Mouse (Mus musculus): ENCODE data around the gene Ist1. TPM values are rescaled to one million over a fixed set of nuclear protein-coding genes. Genes with fewer than 3 reads are reported as not detected.
A peak's percentile ranks its signal among the peaks of the same experiment; 100 is the strongest.

Ist1 gene
- polyA plus RNA-seq, 1 experiment from 2014 or later: 104 TPM

- POLR2A ChIA-PET: interaction anchor here (1.3 to 1.4 kb wide), 3 partner anchors 15 to 45 kb away, joined by 3 to 7 read pairs (median 4); no protein-coding TSS in a partner anchor
- DNase-seq (ENCODE audit: low read depth, low spot score) (no peak), ATAC-seq (peak; percentile 68)
- CTCF ChIA-PET: interaction anchor here (0.5 to 3.2 kb wide), 15 partner anchors 9 to 151 kb away, joined by 3 to 23 read pairs (median 4); partner anchors contain the start of gene Atxn1l
- in situ Hi-C loops (cut with MboI; ENCODE audit: low pct_unique_long_range_greater_than_20kb): loop anchor here (5.0 kb wide), 1 partner anchor 70 kb away; the partner anchor contains the start of gene Ap1g1
- TF ChIP-seq CTCF (IDR thresholded peaks at IDR 0.05): peak; percentile 96
- H3K27me3 ChIP-seq: no peaks in the 10 kb centered on the region
Measured at GRCm38 (mm10) chr8:109706874-109707237, 13.8 kb upstream of the Ist1 start.

DNA sequence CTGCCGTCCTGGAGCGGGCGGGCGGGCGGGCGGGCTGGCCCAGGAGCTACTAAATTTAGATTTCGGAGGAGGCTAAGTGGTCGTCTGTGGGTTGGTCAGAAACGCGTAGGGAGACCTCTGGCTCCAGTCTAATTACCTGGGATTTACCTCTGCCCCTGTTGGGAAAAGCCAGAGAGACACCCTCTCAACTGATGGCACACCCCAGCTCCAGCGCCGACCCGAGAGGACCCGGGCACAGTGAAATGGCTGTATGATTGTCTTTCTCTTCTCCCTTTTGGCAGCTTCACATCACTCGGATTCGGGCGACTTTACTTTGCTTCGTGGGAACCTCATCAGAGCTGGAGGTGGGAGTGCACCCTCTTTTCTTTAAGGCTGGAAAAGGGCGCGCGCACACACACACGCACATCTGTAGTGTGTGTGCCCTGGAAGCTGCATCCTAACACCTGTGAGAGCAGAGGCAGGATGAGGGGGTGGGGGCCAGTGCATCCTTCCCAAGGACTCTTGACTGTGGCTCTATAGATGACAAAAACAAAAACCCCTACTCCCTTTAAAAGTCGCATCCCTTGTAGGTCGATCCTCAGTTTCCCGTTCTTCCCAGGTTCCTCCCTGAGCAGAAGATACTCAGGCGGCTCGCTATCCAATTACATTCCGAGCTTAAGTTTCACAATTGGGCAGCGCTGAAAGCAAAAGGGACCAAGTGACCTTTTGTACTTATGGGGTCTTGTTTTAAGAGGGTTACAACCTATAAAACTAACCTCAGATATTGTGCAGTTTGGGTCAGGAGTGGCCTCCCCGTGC, 13.2 kb upstream of the Ist1 start:
- CTCF ChIA-PET: interaction anchor here (0.5 to 3.2 kb wide), 17 partner anchors 10 to 152 kb away, joined by 3 to 23 read pairs (median 4); partner anchors contain the start of gene Atxn1l
- in situ Hi-C loops (cut with MboI; ENCODE audit: low pct_unique_long_range_greater_than_20kb): loop anchor here (5.0 kb wide), 1 partner anchor 71 kb away; the partner anchor contains the start of gene Ap1g1
- ATAC-seq (peak; percentile 17), DNase-seq (ENCODE audit: low read depth, low spot score) (no peak)
- TF ChIP-seq CTCF (IDR thresholded peaks at IDR 0.05): no peak
- POLR2A ChIA-PET: interaction anchor here (0.6 to 1.4 kb wide), 7 partner anchors 9 to 119 kb away, joined by 3 to 7 read pairs (median 3); partner anchors contain the start of gene Ap1g1
- H3K27me3 ChIP-seq: no peaks in the 10 kb centered on the region

GRCm38 (mm10) chr8:109705320-109706075, 12.4 kb upstream of the Ist1 start, which contains the start of gene Zfp821:
Gene Zfp821 (plus strand): TSS chr8:109705546.
- no peaks in the 10 kb centered on the region for H3K27me3 ChIP-seq
- no peak for TF ChIP-seq CTCF (IDR thresholded peaks at IDR 0.05)
- ChIA-PET CTCF (interaction anchor here (0.8 to 3.2 kb wide), 10 partner anchors 11 to 118 kb away, joined by 3 to 23 read pairs (median 6); partner anchors contain the start of gene Atxn1l), POLR2A (interaction anchor here (0.6 to 1.4 kb wide), 10 partner anchors 9 to 242 kb away, joined by 3 to 7 read pairs (median 3); partner anchors contain the start of gene Ap1g1)
- in situ Hi-C loops (cut with MboI; ENCODE audit: low pct_unique_long_range_greater_than_20kb): loop anchor here (5.0 kb wide), 1 partner anchor 72 kb away; the partner anchor contains the start of gene Ap1g1
- DNase-seq (ENCODE audit: low read depth, low spot score) (no peak), ATAC-seq (peak; percentile 83)

GRCm38 (mm10) chr8:109704565-109705319, 11.7 kb upstream of the Ist1 start:
- DNase-seq (ENCODE audit: low read depth, low spot score) (no peak), ATAC-seq (no peak)
- ChIA-PET CTCF (interaction anchor here (0.9 kb wide), 1 partner anchor 11 kb away, joined by 3 read pairs; no protein-coding TSS in a partner anchor), POLR2A (interaction anchor here (0.6 to 1.1 kb wide), 3 partner anchors 11 to 243 kb away, joined by 3 to 4 read pairs (median 3); no protein-coding TSS in a partner anchor)
- no peak for TF ChIP-seq CTCF (IDR thresholded peaks at IDR 0.05)
- peaks cover 2% of the 10 kb centered on the region for H3K27me3 ChIP-seq
- in situ Hi-C loops (cut with MboI; ENCODE audit: low pct_unique_long_range_greater_than_20kb): loop anchor here (5.0 kb wide), 1 partner anchor 73 kb away; the partner anchor contains the start of gene Ap1g1

DNA sequence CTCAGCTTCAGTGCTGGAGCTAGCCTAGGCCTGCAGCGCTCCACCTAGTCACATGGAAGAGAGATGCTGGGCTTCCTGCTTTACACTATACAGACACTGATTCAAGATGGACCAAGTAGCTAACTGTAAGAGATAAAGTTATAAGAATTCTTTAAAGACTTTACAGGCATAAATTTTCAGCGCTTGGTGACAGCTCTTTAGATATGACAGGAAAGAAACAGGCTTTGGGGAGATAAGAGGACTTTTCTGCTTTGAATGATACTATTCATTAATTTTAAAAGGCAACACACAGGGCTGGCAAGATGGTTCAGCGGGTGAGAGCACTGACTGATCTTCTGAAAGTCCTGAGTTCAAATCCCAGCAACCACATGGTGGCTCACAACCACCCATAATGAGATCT, 5.4 kb upstream of the Ist1 start:
- ChIA-PET POLR2A (no interaction called here), CTCF (no interaction called here)
- ATAC-seq: no peak
- peaks cover 2% of the 10 kb centered on the region for H3K27me3 ChIP-seq
- DNase-seq (ENCODE audit: low read depth, low spot score): no peak
- no peak for TF ChIP-seq CTCF (IDR thresholded peaks at IDR 0.05)
- in situ Hi-C loops (cut with MboI; ENCODE audit: low pct_unique_long_range_greater_than_20kb): no loop called here

- POLR2A ChIA-PET: no interaction called here
- H3K27me3 ChIP-seq: peaks cover 2% of the 10 kb centered on the region
- CTCF ChIA-PET: no interaction called here
- TF ChIP-seq CTCF (IDR thresholded peaks at IDR 0.05): no peak
- in situ Hi-C loops (cut with MboI; ENCODE audit: low pct_unique_long_range_greater_than_20kb): no loop called here
- ATAC-seq (no peak), DNase-seq (ENCODE audit: low read depth, low spot score) (no peak)
Measured at GRCm38 (mm10) chr8:109697754-109698153, 4.7 kb upstream of the Ist1 start.

DNA sequence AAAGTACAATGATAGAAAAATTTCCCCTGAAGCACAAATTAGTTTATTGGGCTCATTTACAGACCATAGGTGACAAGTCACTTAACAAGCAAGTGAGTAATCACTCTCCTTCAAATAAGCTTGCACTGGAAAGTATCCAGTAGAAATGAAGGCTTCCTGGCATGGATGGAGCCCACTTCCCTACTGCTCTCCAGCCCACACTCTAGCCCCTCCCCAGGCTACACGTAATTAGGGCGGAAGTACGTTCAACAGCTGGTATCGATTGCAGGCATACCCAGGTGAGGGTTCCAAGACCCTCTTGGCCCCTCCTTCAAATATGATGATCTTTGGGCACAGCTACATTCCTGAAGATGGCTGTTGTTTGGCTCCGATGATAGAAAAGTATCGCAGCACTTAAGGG, 1.1 kb upstream of the Ist1 start:
- POLR2A ChIA-PET: interaction anchor here (0.7 to 1.6 kb wide), 4 partner anchors 11 to 28 kb away, joined by 3 to 4 read pairs (median 3); no protein-coding TSS in a partner anchor
- no peaks in the 10 kb centered on the region for H3K27me3 ChIP-seq
- no peak for DNase-seq (ENCODE audit: low read depth, low spot score)
- no peak for ATAC-seq
- CTCF ChIA-PET: interaction anchor here (0.9 to 2.0 kb wide), 2 partner anchors 11 to 12 kb away, joined by 3 to 6 read pairs; partner anchors contain the start of gene Zfp821
- no peak for TF ChIP-seq CTCF (IDR thresholded peaks at IDR 0.05)
- in situ Hi-C loops (cut with MboI; ENCODE audit: low pct_unique_long_range_greater_than_20kb): no loop called here

DNA sequence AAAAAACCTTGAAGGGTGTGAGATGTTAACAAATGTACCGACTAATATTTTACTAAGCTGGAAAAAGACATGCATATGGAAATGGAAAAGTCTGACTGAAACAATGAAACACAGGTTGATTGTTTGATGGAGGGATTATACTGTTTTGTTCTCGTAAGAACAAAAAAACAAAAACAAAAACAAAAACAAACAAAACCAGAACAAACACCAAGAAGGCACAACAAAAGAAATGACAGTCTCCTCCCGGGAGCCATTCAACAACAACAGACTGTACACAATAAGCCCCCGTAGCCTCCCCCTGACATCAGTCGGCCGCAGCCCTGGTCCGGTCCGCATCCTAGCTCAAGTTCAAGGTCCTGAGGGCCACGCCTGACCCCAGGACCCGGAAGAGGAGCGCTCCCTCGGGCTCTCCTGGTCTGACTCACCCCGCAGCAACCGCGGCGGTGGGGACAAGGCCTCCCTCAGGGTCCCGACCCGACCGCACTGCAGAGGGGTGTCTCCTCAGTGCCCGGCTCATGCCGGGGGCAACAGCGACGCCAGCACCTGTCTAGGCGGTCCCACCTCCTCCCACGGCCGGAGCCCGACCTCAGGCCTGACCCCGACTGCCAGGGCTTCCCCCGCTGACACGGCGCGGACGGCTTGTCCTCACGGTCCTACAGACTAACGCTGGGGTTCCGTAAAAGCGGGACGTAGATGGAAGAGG, 466 bp downstream of the Ist1 start:
- POLR2A ChIA-PET: interaction anchor here (0.6 to 1.0 kb wide), 2 partner anchors 13 to 85 kb away, joined by 3 read pairs; partner anchors contain the start of gene Dhodh
- ATAC-seq (peak; percentile 68), DNase-seq (ENCODE audit: low read depth, low spot score) (no peak)
- in situ Hi-C loops (cut with MboI; ENCODE audit: low pct_unique_long_range_greater_than_20kb): no loop called here
- no peak for TF ChIP-seq CTCF (IDR thresholded peaks at IDR 0.05)
- CTCF ChIA-PET: no interaction called here
- no peaks in the 10 kb centered on the region for H3K27me3 ChIP-seq

DNA sequence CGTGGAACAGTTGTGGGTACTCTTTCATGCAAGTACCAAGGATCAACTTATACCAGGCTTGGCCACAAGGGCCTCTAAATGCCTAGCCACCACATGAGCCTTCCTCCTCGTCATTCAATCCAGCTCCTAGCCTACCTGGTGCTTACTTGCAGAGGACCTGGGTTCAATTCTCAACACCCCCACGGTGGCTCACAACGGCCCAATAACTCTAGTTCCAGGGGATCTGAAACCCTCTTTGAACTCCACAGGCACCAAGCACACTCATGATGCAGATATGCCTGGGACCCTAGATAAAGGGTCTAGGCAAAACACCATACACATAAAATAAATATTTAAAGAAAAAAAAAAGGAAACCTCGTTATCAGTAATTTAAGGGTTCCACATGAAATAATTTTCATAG, 1.3 kb downstream of the Ist1 start:
- in situ Hi-C loops (cut with MboI; ENCODE audit: low pct_unique_long_range_greater_than_20kb): no loop called here
- CTCF ChIA-PET: no interaction called here
- ATAC-seq (no peak), DNase-seq (ENCODE audit: low read depth, low spot score) (no peak)
- POLR2A ChIA-PET: interaction anchor here (0.6 to 1.0 kb wide), 2 partner anchors 14 to 84 kb away, joined by 3 read pairs; partner anchors contain the start of gene Dhodh
- TF ChIP-seq CTCF (IDR thresholded peaks at IDR 0.05): no peak
- H3K27me3 ChIP-seq: no peaks in the 10 kb centered on the region

All from Patski (cell line).